Mouse (Mus musculus) embryonic fibroblast, embryonic 13.5 days (primary cell): ENCODE measurements around the gene Slc35b2.

Experiments used
- CTCF ChIP-seq: IDR thresholded peaks from 2 replicates; pipeline ENCODE4 v1.5.1; 2011; ENCODE audit warnings: mild to moderate bottlenecking, control low read depth, low read length, moderate library complexity, borderline replicate concordance; ENCODE audit not compliant: insufficient read depth
- POLR2A ChIP-seq: IDR thresholded peaks from 2 replicates; pipeline ENCODE4 v1.6.1; 2011; ENCODE audit warnings: low read depth, mild to moderate bottlenecking, control low read depth, low read length, moderate library complexity

DNA sequence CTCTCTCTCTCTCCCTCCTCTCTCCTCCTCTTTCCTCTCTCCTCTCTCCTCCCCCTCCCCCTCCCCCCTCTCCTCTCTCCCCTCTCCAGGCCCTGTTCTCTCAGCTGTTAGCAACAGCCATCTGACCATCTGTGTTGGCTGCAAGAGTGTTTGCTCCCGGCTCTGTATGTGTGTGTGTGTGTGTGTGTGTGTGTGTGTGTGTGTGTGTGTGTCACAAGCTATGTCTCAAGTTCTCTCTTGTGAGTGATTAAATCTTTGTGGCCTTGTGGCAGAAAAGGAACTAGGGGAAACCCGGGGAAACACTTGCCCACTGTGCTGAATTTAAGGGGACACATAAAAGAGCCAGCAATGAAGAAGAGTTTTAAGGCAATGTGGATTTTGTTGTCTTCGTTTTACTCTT, 34.1 kb downstream of the Slc35b2 start:
- TF ChIP-seq CTCF = no peak
- no peak for TF ChIP-seq POLR2A
